Mouse (Mus musculus) embryo, embryonic 10 days (tissue): ENCODE measurements at regions not wholly inside any gene's neighbourhood (a gene's known extent, or its start where the extent isn't known, plus 50 kb on each side); places are given as distances from the start of the nearest gene placed in this dataset.
"Not testable (repeated sequence)": the region's sequence is repeated elsewhere in the genome, so short reads cannot be mapped to it uniquely, and the experiment has no call there.

ENCODE experiments used
- DNase-seq: peaks from one replicate; pipeline ENCODE4 v3.0.0-alpha.2; 2015; ENCODE audit warnings: low spot score

DNA sequence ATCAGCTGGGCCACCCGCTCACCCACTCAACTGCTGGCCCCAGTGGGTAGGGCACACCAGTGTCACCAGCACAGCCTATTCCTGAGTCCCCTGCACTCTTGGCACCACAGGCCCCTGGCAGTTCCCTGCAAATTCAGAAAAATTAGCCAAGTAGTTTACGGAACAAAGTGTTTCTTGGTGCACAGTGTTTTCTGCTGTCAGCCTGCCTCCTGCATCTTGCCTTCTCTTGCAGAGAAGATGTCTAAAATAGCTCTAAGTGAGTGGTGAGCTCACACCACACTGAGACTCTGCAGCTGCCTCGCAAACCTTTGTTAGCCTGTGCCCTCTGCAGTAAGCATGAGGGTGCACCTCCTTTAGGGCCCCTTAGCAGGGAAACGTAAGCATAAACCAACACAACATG lies 117.7 kb upstream of the Arid1b start:
- no peak for DNase-seq

- DNase-seq, result no peak
Measured at GRCm38 (mm10) chr17:4881473-4881872, 112.7 kb upstream of the Arid1b start.

DNA sequence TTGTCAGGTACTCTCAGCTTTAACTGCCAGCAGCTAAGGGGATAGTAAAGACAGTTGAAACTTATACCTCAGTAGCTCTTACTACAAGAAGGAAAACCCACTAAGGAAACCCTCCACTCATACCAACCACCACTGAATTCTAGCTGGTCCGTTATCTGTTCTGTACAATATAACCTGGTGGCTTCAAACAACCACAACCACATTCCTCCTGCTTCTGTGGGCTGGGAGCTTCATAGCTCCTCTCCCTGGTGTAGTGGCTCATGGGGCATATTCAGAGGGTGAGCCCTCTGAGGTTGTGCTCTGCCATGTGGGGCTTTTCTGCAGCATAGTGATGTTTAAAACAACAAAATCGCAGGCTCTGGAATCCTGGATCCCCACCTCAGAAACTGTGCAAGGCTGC lies 110.0 kb upstream of the Arid1b start:
- no peak for DNase-seq

DNA sequence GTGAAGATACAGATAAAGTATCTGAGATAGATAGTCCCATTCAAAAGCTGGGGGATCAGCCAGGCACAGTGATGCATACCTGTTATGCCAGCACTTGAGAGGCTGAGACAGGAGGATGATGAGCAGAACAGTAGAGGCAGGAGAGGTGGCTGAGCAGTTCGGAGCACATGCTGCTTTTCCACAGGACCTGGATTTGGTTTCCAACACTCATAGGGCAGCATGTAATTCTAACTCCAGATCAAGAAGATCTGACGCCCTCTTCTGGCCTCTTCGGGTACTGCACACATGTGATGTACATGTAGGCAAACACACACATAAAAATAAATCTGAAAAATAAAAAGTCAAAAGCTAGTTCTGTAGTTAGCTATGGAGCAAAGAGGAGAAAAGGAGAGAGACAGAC lies 109.4 kb upstream of the Arid1b start:
- DNase-seq, result no peak

GRCm38 (mm10) chr17:4887331-4887730 lies 106.8 kb upstream of the Arid1b start:
- DNase-seq, result not testable (repeated sequence)

GRCm38 (mm10) chr17:4889577-4889976 lies 104.6 kb upstream of the Arid1b start:
- DNase-seq, result no peak

DNA sequence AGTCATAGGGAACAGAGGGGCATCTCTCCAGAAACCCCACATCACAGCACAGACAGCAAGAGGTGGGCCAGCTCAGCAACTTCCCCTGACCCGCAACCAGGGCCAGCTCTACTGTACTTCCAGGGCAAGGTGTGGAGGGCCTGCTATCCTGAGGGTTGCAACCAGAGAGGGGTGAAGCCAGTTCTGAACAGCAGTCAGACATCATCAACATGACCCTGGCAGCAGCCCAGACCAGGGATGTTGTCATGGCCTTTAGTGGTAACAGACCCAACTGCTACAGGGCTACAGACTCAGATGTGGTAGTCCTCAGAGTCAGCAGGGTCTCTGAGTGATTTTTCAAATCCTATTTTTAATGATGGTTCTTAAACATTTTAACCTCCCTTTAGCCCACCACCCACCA lies 104.0 kb upstream of the Arid1b start:
- DNase-seq, result no peak

DNA sequence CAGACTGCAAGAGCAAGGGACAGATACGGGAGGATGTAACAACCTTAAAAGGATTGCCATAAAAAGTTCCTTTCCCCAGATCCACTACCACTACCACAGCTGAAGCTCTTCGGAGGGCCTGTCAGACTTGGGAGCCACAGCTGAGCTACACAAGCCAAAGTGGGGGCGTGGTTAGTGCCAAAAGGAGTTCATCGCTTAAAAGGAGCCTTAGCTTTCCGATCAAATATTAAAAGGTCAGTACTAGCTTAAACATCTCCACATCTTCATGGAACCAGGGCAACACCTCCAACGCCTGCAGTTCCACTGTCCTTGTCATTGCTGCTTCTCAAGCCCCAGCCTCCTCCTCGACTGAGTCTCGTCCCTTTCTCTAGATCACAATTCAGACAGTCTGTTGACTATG lies 102.6 kb upstream of the Arid1b start:
- no peak for DNase-seq

DNA sequence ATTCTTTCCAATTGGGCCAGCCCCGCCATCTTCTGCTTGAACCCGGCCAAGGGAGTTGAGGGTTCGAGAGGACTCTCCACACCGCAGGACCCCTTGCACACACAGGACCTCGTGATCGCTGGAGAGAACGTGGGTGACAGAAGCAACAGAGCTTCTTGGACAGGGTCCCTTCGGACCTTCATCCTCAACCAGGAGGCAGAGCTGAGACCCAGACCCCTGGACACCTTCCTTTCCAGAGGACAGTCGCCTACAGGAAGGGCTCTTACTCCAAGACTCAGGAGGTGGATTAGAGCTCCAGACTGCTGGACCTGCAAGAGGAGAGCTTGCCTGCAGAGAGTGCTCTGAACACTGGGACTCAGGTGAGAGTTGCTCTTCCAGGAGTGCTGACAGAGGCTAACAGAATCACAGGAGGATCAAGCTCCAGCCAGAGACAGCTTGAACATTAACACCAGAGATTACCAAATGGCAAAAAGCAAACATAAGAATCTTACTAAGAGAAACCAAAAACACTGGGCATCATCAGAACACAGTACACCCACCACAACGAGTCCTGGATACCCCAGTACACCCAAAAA lies 99.3 kb upstream of the Arid1b start:
- DNase-seq, result not testable (repeated sequence)

- DNase-seq, result no peak
Measured at GRCm38 (mm10) chr17:4903129-4903528, 91.0 kb upstream of the Arid1b start.

DNA sequence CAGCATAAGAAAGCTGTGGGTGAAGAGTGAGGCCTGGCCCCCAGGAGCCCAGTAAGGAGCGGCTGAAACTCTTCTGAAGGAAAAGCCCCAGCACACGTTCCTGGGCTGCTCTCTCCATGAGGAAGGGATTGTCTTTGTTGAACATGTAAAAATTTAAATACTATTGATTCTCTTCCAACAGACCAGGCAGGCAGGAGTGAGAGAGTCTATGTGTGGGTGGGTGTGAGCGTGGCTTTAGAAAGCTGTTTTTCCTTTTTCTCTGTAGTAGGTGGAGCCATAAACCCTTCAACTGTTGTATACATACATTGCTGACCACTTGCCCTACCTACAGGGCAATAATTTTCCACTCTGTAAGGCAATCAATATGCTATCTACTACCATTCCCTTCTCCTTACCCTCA lies 87.6 kb upstream of the Arid1b start:
- DNase-seq, result no peak

DNA sequence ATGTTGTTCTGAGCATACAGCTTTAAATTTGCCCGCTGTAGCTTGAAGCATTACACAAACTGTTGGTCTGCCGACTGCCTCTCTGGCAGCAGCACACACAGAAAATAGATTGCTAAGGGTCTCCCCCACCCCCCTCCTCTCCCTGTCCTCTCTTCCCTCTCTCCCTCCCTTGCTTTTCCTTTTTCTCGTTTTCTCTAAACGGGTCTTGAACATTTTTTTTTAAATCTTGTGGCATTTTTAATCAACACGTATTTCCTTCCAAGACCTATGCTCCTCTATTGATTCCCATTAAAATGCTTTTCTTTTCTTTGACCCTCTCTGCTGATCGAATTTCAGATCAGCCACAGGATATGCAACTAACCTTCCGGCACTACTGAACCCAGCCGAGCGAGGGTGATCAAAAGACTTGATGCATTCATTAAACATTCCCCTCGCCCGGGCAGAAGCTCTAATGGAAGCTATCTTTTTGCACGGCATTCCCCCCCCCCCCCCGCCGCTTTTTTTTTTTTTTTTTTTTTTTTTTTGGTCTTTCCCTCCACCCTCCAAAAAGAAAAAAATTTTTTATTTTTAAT lies 86.9 kb upstream of the Arid1b start:
- DNase-seq, result peak; percentile 89

DNA sequence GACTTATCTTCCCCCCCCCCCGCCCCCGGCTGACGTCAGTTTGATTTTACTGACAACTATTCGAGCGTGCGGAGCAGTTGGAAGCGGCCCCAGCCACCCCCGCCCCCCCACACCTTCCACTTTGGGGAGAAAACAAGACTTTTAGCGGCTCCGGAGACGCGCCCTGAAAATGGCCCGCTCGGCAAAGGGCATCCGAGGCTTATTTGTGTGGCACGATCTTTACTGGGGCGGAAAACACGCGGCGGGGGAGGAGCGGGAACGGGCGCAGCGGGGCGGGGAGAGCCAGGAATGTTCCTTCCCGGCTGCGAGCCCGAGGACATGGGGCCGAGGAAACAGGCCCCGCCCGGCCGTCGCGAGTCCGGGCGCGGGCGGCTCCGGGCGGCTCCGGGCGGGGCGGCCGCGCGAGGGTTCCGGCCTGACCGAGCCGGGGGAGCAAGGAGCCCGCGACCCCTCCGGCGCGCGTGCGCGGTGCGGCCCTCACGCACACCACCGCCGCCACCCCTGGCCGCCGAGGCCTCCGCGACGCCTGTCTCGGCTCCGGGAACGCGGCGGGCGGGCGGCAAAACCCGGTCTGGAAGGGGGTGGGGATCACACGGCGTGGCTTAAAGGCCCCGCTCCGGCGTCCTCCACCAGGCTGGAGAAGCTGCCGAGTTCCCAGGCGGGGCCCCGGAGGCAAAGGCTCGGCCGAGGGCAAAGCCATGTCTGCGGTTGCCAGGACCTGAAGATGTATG lies 86.1 kb upstream of the Arid1b start:
- DNase-seq, result peak; percentile 94

GRCm38 (mm10) chr17:4908572-4908965 lies 85.6 kb upstream of the Arid1b start:
- DNase-seq, result no peak

- DNase-seq, result no peak
Measured at GRCm38 (mm10) chr17:4910182-4910581, 84.0 kb upstream of the Arid1b start.

- no peak for DNase-seq
Measured at GRCm38 (mm10) chr17:4913001-4913400, 81.1 kb upstream of the Arid1b start.

DNA sequence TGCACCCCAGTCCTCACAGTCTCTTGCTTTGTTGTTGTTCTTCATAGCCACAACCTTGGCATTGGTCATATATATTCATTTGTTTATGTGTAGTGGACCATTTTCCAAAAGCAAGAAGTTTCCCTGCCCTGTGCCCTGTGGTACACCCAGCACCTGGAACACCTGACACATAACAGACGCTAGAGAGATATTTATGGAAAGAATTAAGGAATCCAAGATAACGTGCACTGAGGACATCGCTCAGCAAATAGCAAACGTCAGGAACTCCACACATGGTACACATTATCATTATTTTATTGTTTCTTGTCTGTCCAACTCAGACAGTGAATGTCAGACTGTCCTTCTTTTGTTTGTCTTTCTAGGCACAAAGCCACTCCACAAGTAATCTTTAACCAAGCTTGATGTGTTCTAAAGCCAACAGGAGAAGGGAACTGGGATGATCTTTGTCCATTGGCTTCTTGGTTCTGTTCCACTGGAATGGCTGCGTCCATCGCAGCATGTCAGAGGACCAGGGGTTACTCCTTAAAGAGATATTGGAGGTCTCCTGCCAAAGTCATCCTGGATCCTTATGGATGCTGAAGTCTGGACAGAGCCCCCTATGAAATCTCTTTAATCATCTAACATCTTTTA lies 74.2 kb upstream of the Arid1b start:
- DNase-seq, result no peak

GRCm38 (mm10) chr17:4921121-4921520 lies 73.0 kb upstream of the Arid1b start:
- no peak for DNase-seq

DNA sequence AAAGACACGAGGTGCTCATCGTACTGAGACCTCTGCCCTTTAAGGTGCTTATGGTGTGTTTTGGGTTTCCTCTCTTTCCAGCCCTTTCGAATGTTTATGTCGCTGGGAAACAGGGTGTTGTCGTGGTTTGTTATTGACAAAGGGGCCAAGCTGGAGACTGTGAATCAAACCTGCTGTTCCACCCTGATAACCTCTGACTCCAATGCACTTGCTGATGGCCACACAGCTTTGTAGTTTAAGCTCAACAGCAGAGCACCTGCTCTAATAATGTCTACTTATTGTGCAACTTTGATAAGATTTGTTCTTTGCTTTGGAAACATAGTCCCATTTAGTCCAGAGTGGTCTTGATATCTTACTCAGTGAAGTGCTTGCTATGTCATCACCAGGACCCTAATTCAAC lies 65.5 kb upstream of the Arid1b start:
- DNase-seq, result no peak

GRCm38 (mm10) chr17:4935268-4935667 lies 58.9 kb upstream of the Arid1b start:
- DNase-seq, result no peak

DNA sequence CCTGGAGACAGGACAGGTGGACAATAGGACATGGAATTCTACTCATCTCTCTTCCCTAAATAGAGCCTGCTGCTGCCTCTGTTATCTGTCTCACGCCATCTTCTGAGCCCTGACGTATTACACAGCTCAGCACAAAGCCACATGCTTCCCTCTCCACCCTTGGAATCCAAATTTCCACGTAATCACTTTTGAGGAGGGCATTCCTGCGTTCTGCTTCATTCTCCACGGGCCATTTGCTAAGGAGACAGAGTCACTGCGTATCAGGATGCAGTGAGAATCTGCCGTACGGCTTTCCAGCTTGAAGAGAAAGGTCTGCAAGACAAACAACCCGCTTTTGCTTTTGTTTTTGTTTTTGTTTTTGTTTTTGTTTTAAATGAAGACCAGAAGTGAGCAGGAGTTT lies 53.5 kb upstream of the Arid1b start:
- DNase-seq, result peak; percentile 13

GRCm38 (mm10) chr17:4941286-4941800 lies 52.8 kb upstream of the Arid1b start:
- no peak for DNase-seq

- DNase-seq, result no peak
Measured at GRCm38 (mm10) chr17:4942868-4943267, 51.3 kb upstream of the Arid1b start.
